Mouse (Mus musculus): Measurements from ENCODE around the gene Cnot8.
"Not testable (repeated sequence)": the region's sequence is repeated elsewhere in the genome, so short reads cannot be mapped to it uniquely, and the experiment has no call there.

The Cnot8 gene

GRCm38 (mm10) chr11:58103697-58104306 is at the start of gene Cnot8:
Gene Cnot8 (plus strand): TSS chr11:58104153.
- peak; percentile 97 for DNase-seq (ENCODE audit: low read depth, low spot score)

GRCm38 (mm10) chr11:58057455-58057854 is 46.5 kb upstream of the Cnot8 start:
- peak; percentile 21 for DNase-seq (ENCODE audit: low read depth, low spot score)

GRCm38 (mm10) chr11:58059752-58060151 is 44.2 kb upstream of the Cnot8 start:
- DNase-seq (ENCODE audit: low read depth, low spot score) = not testable (repeated sequence)

GRCm38 (mm10) chr11:58061218-58061617 is 42.7 kb upstream of the Cnot8 start:
- not testable (repeated sequence) for DNase-seq (ENCODE audit: low read depth, low spot score)

- DNase-seq (ENCODE audit: low read depth, low spot score) = no peak
These were observed 41.4 kb upstream of the Cnot8 start for GRCm38 (mm10) chr11:58062586-58062985.

- DNase-seq (ENCODE audit: low read depth, low spot score) = no peak
These were observed 38.9 kb upstream of the Cnot8 start for GRCm38 (mm10) chr11:58065025-58065424.

- DNase-seq (ENCODE audit: low read depth, low spot score) = no peak
These were observed 31.0 kb upstream of the Cnot8 start for GRCm38 (mm10) chr11:58072978-58073377.

GRCm38 (mm10) chr11:58077270-58077669 is 26.7 kb upstream of the Cnot8 start:
- no peak for DNase-seq (ENCODE audit: low read depth, low spot score)

- DNase-seq (ENCODE audit: low read depth, low spot score) = no peak
These were observed 22.2 kb upstream of the Cnot8 start for GRCm38 (mm10) chr11:58081716-58082115.

GRCm38 (mm10) chr11:58092541-58092940 is 11.4 kb upstream of the Cnot8 start:
- no peak for DNase-seq (ENCODE audit: low read depth, low spot score)

- no peak for DNase-seq (ENCODE audit: low read depth, low spot score)
These were observed 10.9 kb upstream of the Cnot8 start, which contains the start of gene Gm12248 for GRCm38 (mm10) chr11:58093021-58093528. Gene Gm12248 (minus strand): TSS chr11:58093134.

- DNase-seq (ENCODE audit: low read depth, low spot score) = no peak
These were observed 9.2 kb upstream of the Cnot8 start for GRCm38 (mm10) chr11:58094766-58095165.

- no peak for DNase-seq (ENCODE audit: low read depth, low spot score)
These were observed 8.4 kb upstream of the Cnot8 start for GRCm38 (mm10) chr11:58095561-58095960.

- no peak for DNase-seq (ENCODE audit: low read depth, low spot score)
These were observed 7.8 kb upstream of the Cnot8 start for GRCm38 (mm10) chr11:58096160-58096559.

- DNase-seq (ENCODE audit: low read depth, low spot score) = no peak
These were observed 6.9 kb upstream of the Cnot8 start for GRCm38 (mm10) chr11:58096821-58097620.

GRCm38 (mm10) chr11:58097621-58098365 is 6.2 kb upstream of the Cnot8 start:
- DNase-seq (ENCODE audit: low read depth, low spot score) = no peak

GRCm38 (mm10) chr11:58098366-58098720 is 5.6 kb upstream of the Cnot8 start:
- not testable (repeated sequence) for DNase-seq (ENCODE audit: low read depth, low spot score)

GRCm38 (mm10) chr11:58100006-58100405 is 3.9 kb upstream of the Cnot8 start:
- no peak for DNase-seq (ENCODE audit: low read depth, low spot score)

GRCm38 (mm10) chr11:58101194-58101720 is 2.7 kb upstream of the Cnot8 start:
- no peak for DNase-seq (ENCODE audit: low read depth, low spot score)

GRCm38 (mm10) chr11:58102146-58102545 is 1.8 kb upstream of the Cnot8 start:
- no peak for DNase-seq (ENCODE audit: low read depth, low spot score)

GRCm38 (mm10) chr11:58102581-58103343 is 1.2 kb upstream of the Cnot8 start:
- DNase-seq (ENCODE audit: low read depth, low spot score) = no peak

All from telencephalon, adult 2 months (tissue).